Mouse (Mus musculus): ENCODE measurements around the gene Akap7. TPM values are rescaled to one million over a fixed set of nuclear protein-coding genes. Genes with fewer than 3 reads are reported as not detected.

Gene Akap7
- polyA plus RNA-seq, 1 experiment from 2014 or later: 42.0 TPM

DNA sequence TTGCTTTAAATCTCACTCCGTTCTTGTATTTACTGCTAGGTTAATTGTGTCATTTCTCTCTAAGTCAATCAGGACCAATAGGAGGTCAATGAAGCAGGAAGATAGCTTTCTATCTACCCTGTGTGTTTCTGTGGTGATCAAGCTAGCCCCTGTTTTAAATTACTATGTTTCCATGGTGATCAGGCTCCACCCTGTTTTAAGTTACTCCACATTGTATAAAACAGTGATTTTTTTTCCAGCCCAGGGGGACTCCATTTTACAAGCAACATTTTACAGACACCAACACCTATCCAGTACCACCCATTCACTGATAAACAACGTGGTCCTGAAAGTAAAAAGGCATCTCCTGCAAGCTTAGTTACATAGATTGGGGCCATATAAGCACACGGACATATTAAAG is 75.0 kb downstream of the Akap7 start:
- Histone ChIP-seq H3K4me3 (ENCODE audit: control insufficient read depth in 1 of 2, insufficient read depth in 1 of 2, low read depth in 1 of 2, low read length in 2 of 2) (no peak overlapping the region), H3K4me1 (ENCODE audit: control insufficient read depth in 2 of 2, insufficient read depth in 2 of 2, low read length in 2 of 2) (no peaks in the 10 kb centered on the region), H3K9me3 (ENCODE audit: control insufficient read depth, low read length) (no peaks in the 10 kb centered on the region), H3K9ac (ENCODE audit: low read length) (no peak overlapping the region), H3K4me2 (ENCODE audit: low read length) (no peak overlapping the region), H3K27me3 (ENCODE audit: control insufficient read depth, insufficient read depth, low read length) (no peaks in the 10 kb centered on the region), H3K36me3 (ENCODE audit: control insufficient read depth, insufficient read depth, low read length) (no peaks in the 10 kb centered on the region), H3K27ac (replicated peaks in 1 of 2; ENCODE audit: control insufficient read depth in 1 of 2, insufficient read depth in 1 of 2, low read depth in 2 of 2, low read length in 2 of 2) (no peak overlapping the region)
- ATAC-seq (ENCODE audit: insufficient number of reproducible peaks, insufficient read depth, low FRiP score, low read depth): no peak
- 81% methylated on average over 3 of the region's 3 CpGs for WGBS

DNA sequence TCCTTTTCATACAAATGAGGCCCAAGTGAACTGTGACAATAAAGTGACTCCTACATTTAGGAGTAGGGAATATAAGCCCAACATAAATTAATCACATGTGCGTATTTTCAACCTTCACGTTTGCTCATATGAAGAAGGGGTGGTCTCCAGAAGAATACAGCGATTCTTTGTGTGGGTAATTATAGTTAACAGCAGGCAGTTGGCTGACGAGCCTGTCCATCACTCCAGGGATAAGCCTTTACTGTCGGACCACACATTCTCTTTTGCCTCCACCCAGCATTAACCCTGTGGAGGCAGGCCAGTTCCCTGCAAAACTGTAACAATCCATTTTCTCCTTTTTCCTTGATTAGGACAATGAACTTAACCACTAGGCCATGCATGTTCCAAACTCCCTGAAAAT is 76.3 kb downstream of the Akap7 start:
- Histone ChIP-seq H3K4me1 (ENCODE audit: control insufficient read depth in 2 of 2, insufficient read depth in 2 of 2, low read length in 2 of 2) (no peaks in the 10 kb centered on the region), H3K4me3 (ENCODE audit: control insufficient read depth in 1 of 2, insufficient read depth in 1 of 2, low read depth in 1 of 2, low read length in 2 of 2) (no peak overlapping the region), H3K4me2 (ENCODE audit: low read length) (no peak overlapping the region), H3K9me3 (ENCODE audit: control insufficient read depth, low read length) (no peaks in the 10 kb centered on the region), H3K9ac (ENCODE audit: low read length) (no peak overlapping the region), H3K36me3 (ENCODE audit: control insufficient read depth, insufficient read depth, low read length) (no peaks in the 10 kb centered on the region), H3K27ac (replicated peaks in 1 of 2; ENCODE audit: control insufficient read depth in 1 of 2, insufficient read depth in 1 of 2, low read depth in 2 of 2, low read length in 2 of 2) (no peak overlapping the region), H3K27me3 (ENCODE audit: control insufficient read depth, insufficient read depth, low read length) (no peaks in the 10 kb centered on the region)
- WGBS: 51% methylated on average over 5 of the region's 5 CpGs
- no peak for ATAC-seq (ENCODE audit: insufficient number of reproducible peaks, insufficient read depth, low FRiP score, low read depth)

DNA sequence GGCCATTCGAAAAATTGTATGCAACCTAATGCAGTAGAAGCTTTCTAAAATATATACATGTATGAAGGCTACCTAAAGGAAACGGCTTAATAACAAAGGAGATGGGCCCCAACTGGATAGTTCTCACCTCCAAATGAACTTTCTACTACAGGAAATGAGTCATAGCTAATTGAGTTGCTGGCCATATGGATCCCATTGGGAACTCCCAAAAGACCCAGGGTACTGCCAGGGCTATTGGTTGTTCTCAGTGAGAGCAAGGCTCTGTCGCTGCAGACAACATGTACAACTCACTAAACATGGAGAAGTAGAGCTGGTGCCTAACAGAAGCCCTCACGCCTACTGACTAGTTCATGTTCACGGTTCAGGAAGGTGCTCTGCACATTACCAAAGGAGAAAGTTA is 83.3 kb downstream of the Akap7 start:
- no peaks in the 10 kb centered on the region for H3K9me3 ChIP-seq (ENCODE audit: control insufficient read depth, low read length)
- ATAC-seq (ENCODE audit: insufficient number of reproducible peaks, insufficient read depth, low FRiP score, low read depth): no peak
- no peaks in the 10 kb centered on the region for H3K36me3 ChIP-seq (ENCODE audit: control insufficient read depth, insufficient read depth, low read length)
- H3K27me3 ChIP-seq (ENCODE audit: control insufficient read depth, insufficient read depth, low read length): no peaks in the 10 kb centered on the region
- no peak overlapping the region for H3K27ac ChIP-seq (replicated peaks in 1 of 2; ENCODE audit: control insufficient read depth in 1 of 2, insufficient read depth in 1 of 2, low read depth in 2 of 2, low read length in 2 of 2)
- no peak overlapping the region for H3K4me2 ChIP-seq (ENCODE audit: low read length)
- H3K9ac ChIP-seq (ENCODE audit: low read length): no peak overlapping the region
- WGBS: 77% methylated on average over 5 of the region's 5 CpGs
- no peaks in the 10 kb centered on the region; a peak in 1 of 4 replicates for H3K4me1 ChIP-seq (ENCODE audit: control insufficient read depth in 2 of 2, insufficient read depth in 2 of 2, low read length in 2 of 2)
- H3K4me3 ChIP-seq (ENCODE audit: control insufficient read depth in 1 of 2, insufficient read depth in 1 of 2, low read depth in 1 of 2, low read length in 2 of 2): no peak overlapping the region

DNA sequence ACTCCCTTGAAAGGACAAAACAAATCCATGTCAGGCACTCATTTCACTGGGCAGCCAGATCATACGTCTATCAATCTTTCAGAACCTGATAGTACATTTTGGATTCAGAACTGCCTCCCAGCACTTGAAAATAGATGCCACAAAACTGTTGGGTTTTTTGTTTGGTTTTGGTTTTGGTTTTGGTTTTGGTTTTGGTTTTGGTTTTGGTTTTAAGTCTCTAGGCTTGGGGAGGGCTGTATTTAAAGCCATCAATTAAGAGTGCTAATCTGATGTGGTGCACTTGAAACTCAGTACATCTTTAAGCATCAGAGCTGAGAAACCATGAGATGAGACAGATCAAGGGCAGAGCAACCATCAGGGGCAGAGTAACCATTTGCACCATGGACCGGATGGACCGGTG is 86.9 kb downstream of the Akap7 start:
- Histone ChIP-seq H3K9me3 (ENCODE audit: control insufficient read depth, low read length) (no peaks in the 10 kb centered on the region), H3K27me3 (ENCODE audit: control insufficient read depth, insufficient read depth, low read length) (no peaks in the 10 kb centered on the region), H3K27ac (replicated peaks in 1 of 2; ENCODE audit: control insufficient read depth in 1 of 2, insufficient read depth in 1 of 2, low read depth in 2 of 2, low read length in 2 of 2) (no peak overlapping the region), H3K4me2 (ENCODE audit: low read length) (no peak overlapping the region), H3K4me1 (ENCODE audit: control insufficient read depth in 2 of 2, insufficient read depth in 2 of 2, low read length in 2 of 2) (no peaks in the 10 kb centered on the region; a peak in 1 of 4 replicates), H3K9ac (ENCODE audit: low read length) (no peak overlapping the region), H3K4me3 (ENCODE audit: control insufficient read depth in 1 of 2, insufficient read depth in 1 of 2, low read depth in 1 of 2, low read length in 2 of 2) (no peak overlapping the region), H3K36me3 (ENCODE audit: control insufficient read depth, insufficient read depth, low read length) (no peaks in the 10 kb centered on the region)
- 85% methylated on average over 3 of the region's 3 CpGs for WGBS
- ATAC-seq (ENCODE audit: insufficient number of reproducible peaks, insufficient read depth, low FRiP score, low read depth): no peak

DNA sequence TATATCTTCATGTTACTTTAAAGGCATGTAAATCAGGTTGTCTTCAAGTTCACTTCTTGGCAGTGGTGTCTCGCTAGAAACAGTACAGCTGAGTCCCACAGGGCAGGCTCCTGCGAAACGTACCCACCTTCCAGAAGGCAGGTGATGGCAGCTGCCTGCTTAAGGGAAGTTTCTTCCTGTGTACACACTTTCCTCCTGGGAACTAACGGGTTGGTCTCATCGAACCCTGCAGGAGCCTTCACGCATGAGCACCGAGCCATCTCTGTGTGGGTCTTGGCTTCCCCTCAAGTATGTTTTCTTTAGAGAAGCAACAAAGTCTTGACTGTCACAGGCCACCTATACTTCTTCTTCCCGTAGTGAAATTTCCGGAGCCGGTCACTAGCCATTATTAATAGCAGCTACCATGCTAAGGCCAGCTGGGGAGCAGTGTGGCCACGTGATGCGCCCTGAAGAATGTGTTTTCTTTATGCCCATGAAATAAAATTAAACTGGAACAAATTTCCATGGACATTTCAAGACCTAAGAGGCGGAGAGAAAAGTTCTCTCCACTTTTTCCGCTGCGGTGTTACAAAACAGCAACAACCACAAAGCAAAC is 87.7 kb downstream of the Akap7 start:
- Histone ChIP-seq H3K4me1 (ENCODE audit: control insufficient read depth in 2 of 2, insufficient read depth in 2 of 2, low read length in 2 of 2) (no peaks in the 10 kb centered on the region; a peak in 1 of 4 replicates), H3K9ac (ENCODE audit: low read length) (no peak overlapping the region), H3K36me3 (ENCODE audit: control insufficient read depth, insufficient read depth, low read length) (no peaks in the 10 kb centered on the region), H3K27me3 (ENCODE audit: control insufficient read depth, insufficient read depth, low read length) (no peaks in the 10 kb centered on the region), H3K4me3 (ENCODE audit: control insufficient read depth in 1 of 2, insufficient read depth in 1 of 2, low read depth in 1 of 2, low read length in 2 of 2) (no peak overlapping the region), H3K9me3 (ENCODE audit: control insufficient read depth, low read length) (no peaks in the 10 kb centered on the region), H3K4me2 (ENCODE audit: low read length) (no peak overlapping the region), H3K27ac (replicated peaks in 1 of 2; ENCODE audit: control insufficient read depth in 1 of 2, insufficient read depth in 1 of 2, low read depth in 2 of 2, low read length in 2 of 2) (no peak overlapping the region)
- WGBS: 83% methylated on average over 15 of the region's 15 CpGs
- ATAC-seq (ENCODE audit: insufficient number of reproducible peaks, insufficient read depth, low FRiP score, low read depth): no peak

DNA sequence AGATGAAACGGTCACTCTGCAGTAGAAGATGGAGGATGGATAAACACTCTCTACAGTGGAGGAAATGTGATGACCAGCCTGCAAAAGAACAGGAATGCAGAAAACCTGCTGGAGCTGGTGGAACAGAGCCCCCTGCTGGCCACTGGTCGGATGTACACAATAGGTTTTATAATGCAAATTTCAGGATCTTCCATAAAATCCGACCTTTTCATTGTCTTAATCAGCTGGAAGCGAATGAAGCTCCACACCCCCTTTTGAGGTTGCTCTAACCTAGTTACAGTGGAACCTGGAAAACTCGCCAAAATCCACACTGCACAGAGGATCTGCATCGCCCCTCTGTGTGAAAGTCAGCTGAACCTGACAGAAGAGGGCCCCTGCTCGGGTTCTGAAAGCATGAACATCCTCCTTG is 88.4 kb downstream of the Akap7 start:
- H3K9ac ChIP-seq (ENCODE audit: low read length): no peak overlapping the region
- 31% methylated on average over 7 of the region's 7 CpGs for WGBS
- H3K4me2 ChIP-seq (ENCODE audit: low read length): no peak overlapping the region
- no peaks in the 10 kb centered on the region for H3K9me3 ChIP-seq (ENCODE audit: control insufficient read depth, low read length)
- no peaks in the 10 kb centered on the region for H3K4me1 ChIP-seq (ENCODE audit: control insufficient read depth in 2 of 2, insufficient read depth in 2 of 2, low read length in 2 of 2)
- H3K36me3 ChIP-seq (ENCODE audit: control insufficient read depth, insufficient read depth, low read length): no peaks in the 10 kb centered on the region
- no peak overlapping the region for H3K4me3 ChIP-seq (ENCODE audit: control insufficient read depth in 1 of 2, insufficient read depth in 1 of 2, low read depth in 1 of 2, low read length in 2 of 2)
- ATAC-seq (ENCODE audit: insufficient number of reproducible peaks, insufficient read depth, low FRiP score, low read depth): no peak
- H3K27me3 ChIP-seq (ENCODE audit: control insufficient read depth, insufficient read depth, low read length): no peaks in the 10 kb centered on the region
- no peak overlapping the region for H3K27ac ChIP-seq (replicated peaks in 1 of 2; ENCODE audit: control insufficient read depth in 1 of 2, insufficient read depth in 1 of 2, low read depth in 2 of 2, low read length in 2 of 2)

DNA sequence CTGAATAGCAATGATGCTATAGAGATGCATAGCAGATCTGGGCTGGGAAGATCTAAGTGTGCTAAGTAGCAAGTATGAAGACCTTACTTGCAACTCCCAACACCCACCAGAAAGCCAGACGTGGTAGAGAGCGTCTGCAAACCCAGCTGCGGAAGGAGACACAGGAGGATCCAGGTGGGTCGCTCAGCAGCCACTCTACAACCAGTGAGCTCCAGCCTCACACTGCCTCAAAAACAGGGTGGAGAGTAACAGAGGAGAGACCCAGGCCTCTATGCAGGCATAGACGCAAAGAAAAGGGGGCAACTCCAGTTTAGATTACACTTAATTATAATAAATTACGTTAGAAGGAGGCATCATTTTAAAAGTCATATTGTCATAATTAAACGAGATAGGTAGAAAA is 88.9 kb downstream of the Akap7 start:
- Histone ChIP-seq H3K9ac (ENCODE audit: low read length) (no peak overlapping the region), H3K4me1 (ENCODE audit: control insufficient read depth in 2 of 2, insufficient read depth in 2 of 2, low read length in 2 of 2) (0 out of 4 replicates have a peak, but pooled peaks cover 0 to 1% of the 10 kb centered on the region in 2 experiments), H3K36me3 (ENCODE audit: control insufficient read depth, insufficient read depth, low read length) (no peaks in the 10 kb centered on the region), H3K27me3 (ENCODE audit: control insufficient read depth, insufficient read depth, low read length) (no peaks in the 10 kb centered on the region), H3K9me3 (ENCODE audit: control insufficient read depth, low read length) (no peaks in the 10 kb centered on the region), H3K4me3 (ENCODE audit: control insufficient read depth in 1 of 2, insufficient read depth in 1 of 2, low read depth in 1 of 2, low read length in 2 of 2) (no peak overlapping the region), H3K4me2 (ENCODE audit: low read length) (no peak overlapping the region), H3K27ac (replicated peaks in 1 of 2; ENCODE audit: control insufficient read depth in 1 of 2, insufficient read depth in 1 of 2, low read depth in 2 of 2, low read length in 2 of 2) (no peak overlapping the region)
- WGBS: 71% methylated on average over 7 of the region's 7 CpGs
- ATAC-seq (ENCODE audit: insufficient number of reproducible peaks, insufficient read depth, low FRiP score, low read depth): no peak

DNA sequence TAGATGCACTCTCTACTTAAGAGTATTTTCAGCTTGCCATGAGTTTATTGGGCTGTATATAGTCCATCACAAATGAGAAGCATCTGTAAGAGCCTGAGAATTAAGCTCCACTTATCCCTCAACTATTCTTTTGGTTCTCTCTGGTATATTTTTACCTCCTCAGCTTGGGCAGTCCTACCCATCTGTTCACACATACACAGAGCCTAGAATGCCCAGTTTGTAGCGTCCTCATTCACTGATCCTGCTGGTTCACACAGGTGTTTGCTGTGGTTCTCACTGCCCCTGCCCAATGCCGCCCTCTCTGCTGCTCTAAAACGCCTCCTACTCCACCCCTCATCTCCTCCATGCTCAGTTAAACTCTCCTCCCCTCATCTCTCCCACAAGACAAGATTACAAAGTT is 91.7 kb downstream of the Akap7 start:
- WGBS: 87% methylated on average over 3 of the region's 3 CpGs
- Histone ChIP-seq H3K36me3 (ENCODE audit: control insufficient read depth, insufficient read depth, low read length) (no peaks in the 10 kb centered on the region), H3K4me1 (ENCODE audit: control insufficient read depth in 2 of 2, insufficient read depth in 2 of 2, low read length in 2 of 2) (0 out of 4 replicates have a peak, but pooled peaks cover 0 to 3% of the 10 kb centered on the region in 2 experiments), H3K4me2 (ENCODE audit: low read length) (no peak overlapping the region), H3K9me3 (ENCODE audit: control insufficient read depth, low read length) (no peaks in the 10 kb centered on the region), H3K4me3 (ENCODE audit: control insufficient read depth in 1 of 2, insufficient read depth in 1 of 2, low read depth in 1 of 2, low read length in 2 of 2) (no peak overlapping the region), H3K27me3 (ENCODE audit: control insufficient read depth, insufficient read depth, low read length) (no peaks in the 10 kb centered on the region), H3K9ac (ENCODE audit: low read length) (no peak overlapping the region), H3K27ac (replicated peaks in 1 of 2; ENCODE audit: control insufficient read depth in 1 of 2, insufficient read depth in 1 of 2, low read depth in 2 of 2, low read length in 2 of 2) (no peak overlapping the region)
- no peak for ATAC-seq (ENCODE audit: insufficient number of reproducible peaks, insufficient read depth, low FRiP score, low read depth)

Data from heart, embryonic 14.5 days (tissue).